Mouse (Mus musculus): ENCODE data around the gene Ripor1. TPM values are rescaled to one million over a fixed set of nuclear protein-coding genes. Genes with fewer than 3 reads are reported as not detected.
A peak's percentile ranks its signal among the peaks of the same experiment; 100 is the strongest.
"Not testable (repeated sequence)": the region's sequence is repeated elsewhere in the genome, so short reads cannot be mapped to it uniquely, and the experiment has no call there.

Gene Ripor1
- 10 to 100 TPM; 25.9 to 32.9 TPM for total RNA-seq (2021)
- long read RNA-seq, experiment 1, full-length matches to known transcripts: 5 of 10 reads
- long read RNA-seq, experiment 1, partial matches to known transcripts: 3 of 10 reads
- long read RNA-seq, experiment 1, other reads (novel, unspliced or antisense): 2 of 10 reads
- long read RNA-seq, experiment 2, full-length matches to known transcripts: 2 of 15 reads
- long read RNA-seq, experiment 2, partial matches to known transcripts: 13 of 15 reads
- long read RNA-seq, experiment 2, other reads (novel, unspliced or antisense): 0 of 15 reads

DNA sequence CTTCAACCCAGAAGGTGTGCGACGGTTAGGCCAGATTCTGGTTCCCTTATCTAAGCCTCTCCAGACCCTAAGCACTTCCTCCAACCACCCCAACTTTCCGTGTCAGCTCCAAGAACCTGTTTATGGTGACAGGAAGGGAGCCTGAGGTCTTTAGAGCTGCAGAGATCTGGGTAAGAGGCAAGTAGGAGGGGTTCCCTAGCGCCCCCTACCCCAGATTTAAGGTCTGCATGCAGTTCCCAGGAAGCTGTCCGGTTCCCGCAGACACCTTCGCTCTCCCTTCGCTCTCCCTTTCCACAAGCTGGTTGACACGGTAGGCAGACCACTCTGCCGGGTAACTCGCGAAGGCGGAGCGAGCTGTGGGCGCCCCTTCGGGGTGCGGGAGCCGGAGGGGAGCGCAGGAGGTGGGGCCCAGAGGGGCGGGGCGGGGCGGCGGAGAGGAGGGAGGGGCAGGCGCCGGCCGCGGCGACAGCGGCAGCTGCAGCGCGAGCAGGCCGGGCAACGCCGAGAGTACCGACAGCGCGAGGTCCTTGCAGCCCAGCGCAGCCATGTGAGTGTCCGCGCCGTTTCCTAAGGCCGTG is at the start of gene Ripor1:
TSS of gene Ripor1 (plus strand) at position 452 of the 578 bp plus-strand sequence.
- DNase-seq (ENCODE audit: low spot score in 2 of 2): peak; percentile 77 to 78

DNA sequence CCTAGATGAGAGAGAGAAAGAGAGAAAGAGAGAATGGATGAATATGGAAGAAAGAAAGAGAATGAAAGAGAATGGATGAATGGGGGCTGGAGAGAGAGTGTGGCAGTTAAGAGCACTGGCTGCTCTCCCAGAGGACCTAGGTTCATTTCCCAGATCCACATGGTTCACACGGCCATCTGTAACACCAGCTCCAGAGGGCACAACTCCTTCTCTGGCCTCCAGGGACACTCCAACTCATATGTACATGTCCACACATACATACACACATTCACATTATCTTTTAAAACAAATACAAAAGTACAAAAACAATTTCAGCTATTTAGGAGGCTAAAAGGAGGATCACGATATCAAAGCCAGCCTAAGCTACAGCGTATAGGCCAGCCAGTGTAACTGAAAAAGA is 42.2 kb upstream of the Ripor1 start:
- no peak for DNase-seq (ENCODE audit: low spot score in 2 of 2)

DNA sequence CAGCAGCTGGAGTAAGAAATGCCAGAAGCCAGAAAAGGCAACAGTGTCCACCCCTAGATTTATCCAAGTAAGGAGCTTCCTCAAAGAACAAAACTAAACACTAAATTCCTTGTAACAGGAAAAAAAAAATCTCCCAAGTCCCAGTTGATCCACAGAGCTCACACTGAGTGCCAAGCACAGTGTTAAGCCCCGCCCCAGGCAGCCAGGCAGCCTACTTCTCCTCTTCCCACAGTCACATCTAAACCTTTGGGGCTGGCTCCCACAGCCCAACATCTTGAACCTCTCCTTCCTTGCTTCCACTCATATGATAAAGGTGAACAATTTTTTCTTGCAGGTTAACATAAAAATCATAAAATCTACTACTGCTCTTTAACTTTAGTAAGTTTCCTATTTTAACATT is 41.2 kb upstream of the Ripor1 start:
- DNase-seq (ENCODE audit: low spot score in 2 of 2): no peak

DNA sequence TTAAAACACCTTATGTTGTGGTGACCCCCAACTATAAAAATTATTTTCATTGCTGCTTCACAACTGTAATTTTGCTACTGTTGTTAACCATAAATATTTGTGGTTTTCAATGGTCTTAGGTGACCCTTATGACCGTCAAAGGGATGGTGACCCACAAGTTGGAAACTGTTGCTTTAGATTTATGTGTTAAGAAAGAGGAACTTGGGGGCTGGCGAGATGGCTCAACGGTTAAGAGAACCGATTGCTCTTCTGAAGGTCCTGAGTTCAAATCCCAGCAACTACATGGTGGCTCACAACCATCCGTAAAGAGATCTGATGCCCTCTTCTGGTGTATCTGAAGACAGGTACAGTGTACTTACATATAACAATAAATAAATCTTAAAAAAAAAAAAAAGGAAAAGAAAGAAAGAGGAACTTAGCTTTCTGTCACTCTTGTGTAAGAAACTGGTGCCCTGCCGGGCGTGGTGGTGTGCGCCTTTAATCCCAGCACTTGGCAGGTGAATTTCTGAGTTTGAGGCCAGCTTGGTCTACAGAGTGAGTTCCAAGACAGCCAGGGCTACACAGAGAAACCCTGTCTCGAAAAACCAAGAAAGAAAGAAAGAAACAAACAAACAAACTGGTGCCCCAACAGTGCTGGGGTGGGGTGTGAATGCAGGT is 40.4 kb upstream of the Ripor1 start:
- DNase-seq (ENCODE audit: low spot score in 2 of 2): not testable (repeated sequence)

DNA sequence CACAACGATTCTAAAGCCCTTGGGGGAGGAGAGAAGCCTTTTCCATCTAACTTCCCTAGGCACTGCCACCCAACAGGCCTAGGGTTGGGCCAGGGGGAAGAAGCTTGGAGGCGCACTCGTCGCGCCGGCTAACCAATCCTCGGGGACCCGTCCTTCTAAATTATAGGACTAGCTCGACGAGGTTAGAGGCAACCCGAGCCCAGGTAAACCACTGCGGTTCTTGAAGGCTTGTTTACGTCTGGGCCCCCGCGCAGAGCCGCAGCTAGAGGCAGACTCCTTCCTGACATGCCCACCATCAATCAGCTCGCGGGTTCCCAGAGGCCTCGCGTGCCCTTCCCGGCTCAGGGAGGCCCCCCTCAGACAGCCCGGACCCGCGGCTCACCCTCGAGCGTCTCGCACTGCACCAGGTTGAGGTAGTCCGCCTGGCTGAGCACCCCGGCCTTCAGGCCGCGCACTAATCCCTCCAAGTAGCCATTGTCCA is 39.6 kb upstream of the Ripor1 start:
- no peak for DNase-seq (ENCODE audit: low spot score in 2 of 2)

DNA sequence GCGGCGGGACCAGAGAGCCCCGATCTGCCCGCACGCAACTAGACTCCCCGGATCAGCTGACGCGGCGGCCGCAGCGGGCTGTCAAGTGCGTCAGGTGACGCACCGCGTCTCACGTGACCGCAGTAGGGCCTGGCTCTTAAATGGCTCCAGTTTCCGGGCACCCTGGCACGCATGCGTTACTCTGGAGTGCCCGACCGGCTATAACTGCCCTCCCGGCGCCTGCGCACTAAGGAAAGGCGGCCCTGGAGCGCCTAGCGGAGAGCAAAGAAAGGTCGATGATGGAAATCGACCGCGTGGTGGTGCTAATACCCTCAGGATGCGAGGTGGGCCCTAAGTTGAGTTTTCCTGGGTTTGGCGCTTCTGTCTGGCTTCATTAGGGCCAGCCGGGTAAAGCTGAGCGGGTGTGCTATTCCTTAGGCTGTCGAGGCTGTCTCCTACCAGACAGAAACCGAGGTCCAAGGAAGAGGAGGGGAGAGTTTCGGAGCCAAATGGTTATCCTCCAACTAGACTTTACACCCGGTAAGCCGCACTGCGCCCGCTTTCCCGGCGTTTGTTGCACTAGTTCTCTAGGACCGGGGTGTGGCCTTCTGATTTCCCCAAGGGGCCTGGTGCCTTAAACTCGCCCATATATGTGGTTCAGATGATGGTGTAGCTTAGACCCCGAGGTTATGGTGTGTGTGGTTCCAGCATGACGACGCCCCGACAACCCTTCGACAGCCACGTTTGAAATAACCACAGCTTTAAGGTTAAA is 38.9 kb upstream of the Ripor1 start, which contains the start of gene Atp6v0d1:
TSS of gene Atp6v0d1 (minus strand) at position 96 of the 751 bp plus-strand sequence.
- peak; percentile 97 for DNase-seq (ENCODE audit: low spot score in 2 of 2)

DNA sequence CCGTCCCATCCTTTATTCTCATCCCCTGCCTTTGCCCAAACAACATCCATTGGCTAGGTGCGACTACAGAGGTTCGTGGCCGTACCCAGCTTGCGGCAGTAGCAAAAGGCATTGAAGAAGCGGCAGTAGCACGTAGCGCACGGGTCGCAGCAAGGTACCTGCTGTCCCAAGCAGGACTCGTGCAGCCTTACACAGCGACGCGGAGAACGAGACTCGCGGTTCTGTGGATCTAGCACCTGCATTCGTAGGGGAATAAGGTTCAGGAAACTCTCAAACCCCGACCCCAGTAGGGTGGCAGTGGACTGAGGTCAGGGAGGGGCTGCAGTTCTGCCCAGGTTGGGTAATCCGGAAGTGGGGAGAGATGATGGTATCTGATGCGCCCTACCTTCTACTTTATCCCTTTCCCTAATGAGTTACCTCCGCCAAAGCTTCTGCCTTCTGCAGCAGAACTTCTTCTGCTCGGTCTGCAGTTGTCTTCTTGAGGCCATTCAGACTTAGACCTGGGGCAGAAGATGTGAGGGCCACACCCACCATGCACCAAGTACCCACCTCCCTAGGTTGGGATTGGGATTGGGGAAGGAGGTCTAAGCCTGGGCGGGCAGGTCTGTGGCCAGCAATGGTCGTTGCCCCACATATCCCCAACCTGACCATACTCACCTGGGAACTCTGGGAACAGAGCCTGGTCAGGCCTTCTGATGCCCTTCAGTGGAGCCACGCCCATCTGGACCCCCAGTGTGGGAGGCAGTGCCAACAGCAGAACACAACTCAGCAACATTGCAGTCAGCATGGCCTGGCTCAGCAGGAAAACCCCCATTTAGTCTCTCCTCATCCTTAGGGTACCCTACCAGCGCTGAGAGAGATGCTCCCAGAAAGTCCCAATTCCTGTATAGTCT is 38.1 kb upstream of the Ripor1 start:
- peak in 1 of 2 experiments; percentile 21 for DNase-seq (ENCODE audit: low spot score in 2 of 2)

DNA sequence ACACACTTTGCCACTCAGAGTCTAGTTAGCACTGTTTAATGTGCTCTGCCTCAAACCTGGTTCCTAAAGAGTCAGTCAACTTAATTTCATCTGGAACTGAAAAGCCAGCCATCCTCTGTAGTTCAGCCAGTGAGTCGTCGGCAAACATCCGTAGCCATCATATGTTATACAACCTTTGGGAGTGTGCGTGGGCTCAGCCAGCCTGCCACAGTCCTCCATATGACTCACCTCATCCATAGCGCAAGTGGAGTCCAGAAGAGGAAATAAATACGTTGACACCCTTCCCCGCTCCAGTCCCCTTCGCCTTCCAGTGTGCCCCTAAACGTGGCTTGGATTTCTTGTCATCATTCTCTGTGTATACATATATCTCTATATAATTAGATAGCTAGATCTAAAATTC is 33.2 kb upstream of the Ripor1 start:
- no peak for DNase-seq (ENCODE audit: low spot score in 2 of 2)

DNA sequence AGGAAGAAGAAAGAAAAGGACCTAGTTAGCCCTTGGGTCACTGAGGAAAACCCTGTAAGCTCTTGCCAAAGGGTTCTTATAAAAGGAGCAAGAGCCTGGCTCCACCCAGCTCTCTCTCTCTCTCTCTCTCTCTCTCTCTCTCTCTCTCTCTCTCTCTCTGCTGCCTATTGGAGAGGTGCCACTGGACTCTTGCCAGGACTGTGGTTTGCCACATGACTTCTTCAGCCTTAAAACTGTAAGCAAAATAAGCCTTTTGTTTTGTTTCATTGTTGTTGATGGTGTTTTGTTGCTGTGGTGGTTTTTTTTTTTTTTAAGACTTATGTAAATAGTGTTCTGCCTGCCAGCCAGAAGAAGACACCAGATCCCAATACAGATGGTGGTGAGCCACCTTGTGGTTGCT is 31.6 kb upstream of the Ripor1 start:
- DNase-seq (ENCODE audit: low spot score in 2 of 2): no peak

DNA sequence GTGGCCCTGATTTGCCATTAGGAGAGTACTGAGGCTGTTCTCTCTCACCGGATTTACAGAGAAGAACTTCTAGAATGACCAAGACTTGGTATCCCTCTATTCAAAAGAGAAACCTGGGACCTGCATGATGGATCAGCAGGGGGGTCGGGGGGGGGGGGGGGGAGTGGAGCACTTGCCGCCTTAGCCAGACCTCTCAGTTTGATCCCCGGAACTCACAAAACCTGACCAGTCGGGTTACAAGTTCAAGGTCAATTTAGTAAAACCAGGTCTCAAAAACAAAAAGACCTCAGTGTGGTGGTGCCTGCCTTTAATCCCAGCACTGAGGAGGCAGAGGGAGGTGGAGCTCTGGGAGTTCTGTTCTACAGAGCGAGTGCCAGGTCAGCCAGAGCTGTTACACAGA is 30.3 kb upstream of the Ripor1 start:
- DNase-seq (ENCODE audit: low spot score in 2 of 2): no peak

DNA sequence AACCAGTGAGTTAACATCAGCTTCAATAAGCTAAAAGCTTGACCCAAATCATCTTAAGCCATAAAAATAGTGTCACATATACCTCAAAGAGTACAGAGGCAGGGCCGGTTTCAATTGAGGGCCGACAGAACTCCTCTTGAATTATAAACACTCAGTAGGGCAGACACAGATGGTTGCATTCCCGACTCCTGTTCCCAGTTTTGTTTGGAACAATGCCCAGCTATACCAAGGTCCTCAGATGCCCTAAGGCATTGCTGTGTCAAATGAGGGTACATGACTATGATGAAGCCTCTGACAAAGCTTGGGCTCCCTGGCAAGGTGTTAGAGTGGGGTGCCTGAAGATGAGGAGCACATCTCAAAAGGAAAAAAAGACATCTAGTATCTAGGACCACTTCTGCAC is 29.5 kb upstream of the Ripor1 start:
- DNase-seq (ENCODE audit: low spot score in 2 of 2): no peak

DNA sequence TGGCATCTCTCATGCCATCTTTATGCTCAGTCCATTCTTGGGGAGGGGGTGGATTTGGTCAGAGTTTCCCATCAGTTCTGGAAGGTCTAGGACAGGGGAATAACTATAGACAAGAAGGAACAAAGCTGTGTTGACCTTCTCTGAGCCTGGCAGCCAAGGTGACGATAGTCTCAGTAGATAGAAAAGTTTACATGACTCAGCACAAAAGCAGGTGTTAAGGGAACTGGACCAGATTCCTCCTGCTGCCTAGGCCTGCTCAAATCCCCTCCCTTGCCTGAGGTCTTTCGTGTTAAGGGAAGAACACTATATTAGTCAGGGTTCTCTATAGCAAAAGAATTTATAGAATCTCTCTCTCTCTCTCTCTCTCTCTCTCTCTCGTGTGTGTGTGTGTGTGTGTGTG is 25.3 kb upstream of the Ripor1 start:
- no peak for DNase-seq (ENCODE audit: low spot score in 2 of 2)

DNA sequence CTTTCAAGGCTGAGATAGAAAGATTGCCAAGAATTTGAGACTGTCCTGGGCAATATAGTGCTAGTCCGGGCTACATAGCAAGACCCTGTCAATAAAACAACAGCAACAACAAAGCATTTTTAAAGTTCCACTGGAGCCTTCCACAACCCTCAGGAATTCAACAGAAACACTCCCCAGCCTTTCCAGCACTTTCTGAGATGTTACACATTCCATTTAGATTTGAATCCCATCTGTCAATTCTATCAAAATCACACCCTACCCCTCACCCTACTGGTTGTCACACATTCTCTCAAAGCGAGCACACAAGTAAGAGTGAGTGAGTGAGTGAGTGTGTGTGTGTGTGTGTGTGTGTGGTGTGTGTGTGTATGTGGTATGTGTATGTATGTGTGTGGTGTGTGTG is 12.6 kb upstream of the Ripor1 start:
- no peak for DNase-seq (ENCODE audit: low spot score in 2 of 2)

DNA sequence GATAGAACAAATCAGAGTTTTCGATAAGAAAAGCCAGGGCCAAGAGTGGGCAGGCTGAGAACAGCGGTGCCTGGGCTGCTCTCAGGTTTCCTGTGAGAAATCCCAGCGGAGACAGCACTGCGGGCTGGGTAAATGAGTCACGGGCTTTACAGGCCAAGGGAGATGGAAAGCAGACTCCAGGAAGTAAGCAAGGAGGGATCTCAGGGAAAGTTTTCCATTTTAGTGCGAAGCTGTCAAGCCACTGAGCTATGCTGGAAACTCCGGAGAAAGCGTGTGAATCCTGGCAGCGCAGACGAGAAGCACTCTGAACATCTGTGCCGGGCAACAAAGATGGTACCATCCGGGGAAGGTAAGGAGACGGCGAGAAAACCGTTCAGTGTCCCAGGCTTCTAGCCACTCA is 11.2 kb upstream of the Ripor1 start:
- peak in 1 of 2 experiments; percentile 22 for DNase-seq (ENCODE audit: low spot score in 2 of 2)

DNA sequence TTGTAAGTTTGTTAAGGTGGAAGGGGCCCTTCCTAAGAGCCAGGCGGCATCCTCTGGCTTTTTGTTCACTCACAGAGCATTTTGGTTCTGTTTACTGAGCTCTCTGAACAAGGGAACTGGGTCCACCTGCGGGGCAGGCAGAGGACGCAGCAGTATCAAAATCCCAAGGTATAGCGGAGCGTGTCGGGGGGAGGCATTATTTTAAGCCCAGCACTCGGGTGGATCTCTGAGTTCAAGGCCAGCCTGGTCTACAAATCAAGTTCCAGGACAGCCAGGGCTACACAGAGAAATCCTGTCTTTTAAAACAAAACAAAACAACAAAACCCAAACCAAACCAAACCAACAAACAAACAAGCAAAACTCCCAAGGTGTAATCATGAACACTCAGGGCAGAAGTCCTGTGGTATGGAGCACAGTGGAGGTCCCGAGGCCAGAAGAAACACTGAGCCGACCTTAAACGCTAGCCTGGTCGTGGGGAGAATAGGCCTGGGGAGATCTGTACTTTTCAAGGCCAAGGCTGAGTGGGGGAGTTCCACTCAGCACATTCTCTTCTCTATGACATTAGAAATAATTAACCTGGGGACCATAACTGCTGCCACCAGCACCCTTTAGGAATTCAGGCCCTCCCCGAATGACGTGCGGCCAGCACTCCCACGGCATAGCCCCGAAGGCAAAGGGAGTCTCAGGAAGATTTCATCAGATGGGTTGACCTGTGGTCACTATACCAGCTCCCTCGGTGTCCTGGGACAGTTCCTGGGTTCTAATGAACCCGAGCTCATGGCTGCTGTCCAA is 10.4 kb upstream of the Ripor1 start:
- peak in 1 of 2 experiments; percentile 6 for DNase-seq (ENCODE audit: low spot score in 2 of 2)

DNA sequence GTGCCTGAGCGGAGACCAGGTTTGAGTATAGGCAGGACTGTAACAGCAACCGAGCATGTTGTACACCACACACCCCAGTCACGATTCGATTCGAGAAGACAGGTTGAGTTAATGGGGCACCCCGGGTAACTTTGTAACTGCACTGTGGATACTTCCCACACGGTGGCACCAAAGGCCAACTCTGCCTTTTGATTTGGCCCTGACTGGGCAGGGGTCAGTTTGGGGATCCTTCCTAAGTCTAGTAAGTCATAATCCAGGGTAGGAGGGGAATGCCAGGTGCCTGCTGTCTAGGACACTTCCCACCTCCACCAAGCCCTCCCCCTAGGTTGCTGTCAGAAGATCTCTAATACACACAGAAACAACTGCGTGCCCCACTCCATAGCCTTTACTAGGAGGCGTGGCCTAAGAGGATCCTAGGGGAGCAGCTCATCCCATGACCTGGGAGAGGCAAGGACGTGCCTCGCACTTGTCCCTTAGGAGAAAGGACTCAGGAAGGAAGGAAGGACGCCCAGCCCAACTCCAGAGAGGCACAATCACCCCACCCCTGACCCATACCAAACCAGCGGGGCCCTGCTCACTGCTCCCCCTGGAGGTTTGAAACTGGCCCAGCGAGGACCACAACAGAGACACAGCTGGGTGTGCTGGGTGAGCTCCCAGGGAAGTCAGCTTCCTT is 8.6 kb upstream of the Ripor1 start:
- peak; percentile 77 to 78 for DNase-seq (ENCODE audit: low spot score in 2 of 2)

DNA sequence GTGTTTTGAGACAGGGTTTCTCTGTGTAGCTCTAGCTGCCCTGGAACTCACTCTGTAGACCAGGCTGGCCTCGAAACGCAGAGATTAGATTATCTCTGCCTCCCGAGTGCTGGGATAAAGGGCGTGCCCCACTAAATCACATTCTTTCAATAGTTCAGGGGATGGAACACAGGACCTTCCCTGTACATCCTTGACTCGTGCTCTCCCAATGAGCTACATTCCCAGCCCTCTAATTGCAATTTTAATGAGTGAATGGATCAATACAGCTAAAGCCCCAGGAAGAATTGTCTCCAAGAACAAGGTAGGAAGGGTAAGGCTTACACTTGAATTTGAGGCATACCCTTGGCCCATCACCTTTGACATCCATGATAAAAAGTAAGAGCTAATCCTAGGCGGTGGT is 6.3 kb upstream of the Ripor1 start:
- DNase-seq (ENCODE audit: low spot score in 2 of 2): no peak

DNA sequence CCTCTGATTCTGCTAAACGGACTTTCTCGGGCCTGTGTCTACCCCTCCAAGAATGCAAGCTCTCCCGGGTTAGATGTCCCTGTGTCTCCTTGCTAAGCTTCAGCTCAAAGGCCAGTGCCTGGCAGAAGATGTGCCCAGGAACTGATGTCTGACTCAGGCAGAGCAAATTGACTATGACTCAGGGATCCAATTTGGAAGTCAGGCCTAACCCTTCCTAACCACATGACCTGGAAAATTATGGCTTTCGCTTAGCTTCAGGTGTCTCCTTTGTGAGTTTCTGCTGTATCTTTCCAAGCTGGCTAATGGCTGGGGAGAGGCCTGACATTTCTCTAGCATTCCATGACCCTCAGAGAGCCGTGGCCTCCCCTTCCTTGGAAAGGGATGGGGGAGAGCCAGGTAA is 3.8 kb upstream of the Ripor1 start:
- no peak for DNase-seq (ENCODE audit: low spot score in 2 of 2)

DNA sequence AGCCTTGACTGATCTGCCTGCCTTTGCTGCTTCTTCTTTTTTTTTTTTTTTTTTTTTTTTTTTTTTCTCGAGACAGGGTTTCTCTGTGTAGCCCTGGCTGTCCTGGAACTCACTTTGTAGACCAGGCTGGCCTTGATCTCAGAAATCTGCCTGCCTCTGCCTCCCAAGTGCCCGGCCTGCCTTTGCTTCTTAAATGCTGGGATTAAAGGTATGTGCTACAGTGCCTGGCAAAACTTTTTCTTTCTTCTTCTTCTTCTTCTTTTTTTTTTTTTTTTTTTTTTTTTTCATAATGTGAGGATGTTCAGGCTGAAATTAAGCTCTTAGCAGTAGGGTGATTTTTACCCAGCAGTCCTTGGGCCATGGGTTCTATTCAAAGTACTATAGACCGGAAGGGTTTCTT is 2.5 kb upstream of the Ripor1 start:
- not testable (repeated sequence) for DNase-seq (ENCODE audit: low spot score in 2 of 2)
